Mouse (Mus musculus): ENCODE measurements around the gene Usp32.
"Not testable (repeated sequence)": the region's sequence is repeated elsewhere in the genome, so short reads cannot be mapped to it uniquely, and the experiment has no call there.

Gene Usp32

GRCm38 (mm10) chr11:85139581-85140540 lies at the start of gene Usp32:
Usp32 (minus strand) TSS chr11:85140161.
- DNase-seq, result peak; percentile 96 to 98

- no peak for DNase-seq
These were observed 49.1 kb upstream of the Usp32 start for GRCm38 (mm10) chr11:85189110-85189509.

GRCm38 (mm10) chr11:85184839-85185238 lies 44.9 kb upstream of the Usp32 start:
- peak; percentile 31 to 42 for DNase-seq

GRCm38 (mm10) chr11:85184082-85184481 lies 44.1 kb upstream of the Usp32 start:
- DNase-seq, result peak; percentile 55 to 57

GRCm38 (mm10) chr11:85183284-85183779 lies 43.4 kb upstream of the Usp32 start:
- peak; percentile 28 to 49 for DNase-seq

GRCm38 (mm10) chr11:85182617-85183283 lies 42.8 kb upstream of the Usp32 start:
- DNase-seq, result peak; percentile 84 to 89

- DNase-seq, result no peak
These were observed 38.5 kb upstream of the Usp32 start for GRCm38 (mm10) chr11:85178413-85178812.

- no peak for DNase-seq
These were observed 37.8 kb upstream of the Usp32 start for GRCm38 (mm10) chr11:85177761-85178160.

GRCm38 (mm10) chr11:85175941-85176340 lies 36.0 kb upstream of the Usp32 start:
- DNase-seq, result no peak

- peak in 1 of 2 experiments; percentile 21 for DNase-seq
These were observed 30.9 kb upstream of the Usp32 start for GRCm38 (mm10) chr11:85170833-85171232.

GRCm38 (mm10) chr11:85170058-85170740 lies 30.2 kb upstream of the Usp32 start, which contains the start of gene 1700125H20Rik:
1700125H20Rik (plus strand) TSS chr11:85170404.
- DNase-seq, result peak; percentile 96 to 97

- DNase-seq, result no peak
These were observed 27.5 kb upstream of the Usp32 start for GRCm38 (mm10) chr11:85167503-85167902.

GRCm38 (mm10) chr11:85164371-85164770 lies 24.4 kb upstream of the Usp32 start:
- DNase-seq, result no peak

- DNase-seq, result not testable (repeated sequence)
These were observed 23.1 kb upstream of the Usp32 start for GRCm38 (mm10) chr11:85163014-85163413.

GRCm38 (mm10) chr11:85157301-85157700 lies 17.3 kb upstream of the Usp32 start:
- no peak for DNase-seq

GRCm38 (mm10) chr11:85152256-85152930 lies 12.4 kb upstream of the Usp32 start:
- DNase-seq, result no peak

GRCm38 (mm10) chr11:85138776-85139474 lies 1.0 kb downstream of the Usp32 start:
- peak in 1 of 2 experiments; percentile 15 for DNase-seq

GRCm38 (mm10) chr11:85131542-85131941 lies 8.4 kb downstream of the Usp32 start:
- no peak for DNase-seq

- no peak for DNase-seq
These were observed 11.1 kb downstream of the Usp32 start for GRCm38 (mm10) chr11:85128883-85129282.

- DNase-seq, result no peak
These were observed 13.5 kb downstream of the Usp32 start for GRCm38 (mm10) chr11:85126257-85127102.
